Mouse (Mus musculus): ENCODE measurements around the gene Tas2r131.
"Not testable (repeated sequence)": the region's sequence is repeated elsewhere in the genome, so short reads cannot be mapped to it uniquely, and the experiment has no call there.

Tas2r131 gene

DNA sequence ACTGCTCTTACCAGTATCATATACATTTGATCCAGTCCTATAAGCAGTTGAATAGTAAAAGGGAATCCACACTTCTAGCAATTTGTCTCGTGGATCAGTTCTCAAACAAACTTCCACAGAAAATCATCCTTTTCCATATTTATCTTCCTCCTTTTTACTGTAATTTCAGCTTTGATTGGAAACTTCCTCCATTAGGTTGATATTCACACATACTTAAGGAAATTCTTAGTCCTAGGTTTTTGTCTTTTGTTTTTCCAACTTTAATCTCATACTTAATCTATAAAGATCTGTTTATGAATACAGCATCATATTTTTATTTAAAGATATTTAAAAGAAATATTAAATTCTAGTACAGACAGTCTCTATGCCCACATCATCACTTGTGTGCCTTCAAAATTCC is at the start of gene Tas2r131:
Tas2r131 (minus strand) TSS at position 101 of the 400 bp plus-strand sequence.
- no peak for DNase-seq (ENCODE audit: low spot score in 2 of 2)

DNA sequence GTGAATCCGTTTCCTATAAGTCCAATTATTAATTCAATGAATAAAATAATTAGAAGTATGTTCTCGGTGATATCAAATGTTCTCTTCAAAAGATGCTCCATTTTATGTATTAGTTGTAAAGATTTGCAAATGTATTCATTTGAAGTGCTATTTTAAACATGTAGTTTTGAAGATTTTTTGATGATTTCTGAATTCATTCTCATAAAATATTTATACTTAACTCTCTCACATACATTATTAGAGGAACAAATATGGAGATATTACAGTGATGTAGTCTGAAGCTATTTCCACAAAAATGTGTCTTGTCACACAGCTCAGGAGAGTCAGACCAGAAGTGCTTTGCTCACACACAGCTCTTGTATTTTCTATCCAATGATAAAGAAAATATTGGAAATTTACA is 23.1 kb upstream of the Tas2r131 start, which contains the start of gene Tas2r109:
Tas2r109 (minus strand) TSS at position 101 of the 400 bp plus-strand sequence.
- DNase-seq (ENCODE audit: low spot score in 2 of 2), result no peak

GRCm38 (mm10) chr6:132950802-132951201 is 6.9 kb downstream of the Tas2r131 start, which contains the start of gene Tas2r129:
TSS of gene Tas2r129 (plus strand) at chr6:132951102.
- DNase-seq (ENCODE audit: low spot score in 2 of 2), result no peak

GRCm38 (mm10) chr6:132941376-132941775 is 16.3 kb downstream of the Tas2r131 start:
- not testable (repeated sequence) for DNase-seq (ENCODE audit: low spot score in 2 of 2)

- no peak for DNase-seq (ENCODE audit: low spot score in 2 of 2)
These were observed 48.4 kb downstream of the Tas2r131 start, which contains the start of gene Tas2r125 for GRCm38 (mm10) chr6:132909351-132909750. TSS of gene Tas2r125 (plus strand) at chr6:132909651.
